Mouse (Mus musculus): Measurements from ENCODE around the gene Tprkb.
"Not testable (repeated sequence)": the region's sequence is repeated elsewhere in the genome, so short reads cannot be mapped to it uniquely, and the experiment has no call there.

DNA sequence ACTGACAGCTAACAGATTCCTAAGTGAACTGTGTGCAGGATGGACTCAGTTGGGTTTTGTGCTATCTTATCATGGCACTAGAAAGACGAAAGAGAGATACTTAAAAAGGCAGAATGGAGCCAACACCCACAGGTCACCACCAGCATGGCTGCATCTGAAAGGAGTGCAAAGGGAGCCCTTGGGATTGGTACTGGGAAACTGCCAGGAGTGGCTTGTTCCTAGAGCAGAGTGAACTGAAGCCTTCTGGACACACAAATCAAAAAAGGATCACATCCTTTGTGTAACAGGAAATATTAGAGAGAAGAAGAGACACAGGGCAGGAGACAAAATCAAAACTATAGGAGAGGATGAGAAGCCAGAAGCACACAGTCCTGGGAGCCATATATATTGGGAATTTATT lies 44.7 kb upstream of the Tprkb start:
- not testable (repeated sequence) for TF ChIP-seq CTCF (IDR thresholded peaks at IDR 0.05; ENCODE audit: borderline replicate concordance, extremely low read depth, insufficient read depth, insufficient read length); POLR2A (IDR thresholded peaks at IDR 0.05; ENCODE audit: borderline replicate concordance, extremely low read depth, insufficient read depth, insufficient read length, poor library complexity, severe bottlenecking)
